Mouse (Mus musculus) MEL (cell line): ENCODE data around the gene Gimap9.

ENCODE experiments used
- CTCF ChIP-seq, 3 experiments: IDR thresholded peaks in 2 of 3; conservative IDR thresholded peaks in 1 of 3; 2 replicates each; pipeline ENCODE4 v1.5.1; 2011 to 2012; ENCODE audit warnings: low read length in 3 of 3, low read depth in 2 of 3, mild to moderate bottlenecking in 2 of 3, improper control_type of control experiment in 1 of 3, inconsistent platforms in 1 of 3, mixed read lengths in 1 of 3, moderate library complexity in 1 of 3; ENCODE audit not compliant: control insufficient read depth in 1 of 3, insufficient read depth in 1 of 3, poor library complexity in 1 of 3, severe bottlenecking in 1 of 3
- MAX ChIP-seq: IDR thresholded peaks from 2 replicates; pipeline ENCODE4 v1.6.1; 2011; ENCODE audit warnings: low read length, improper control_type of control experiment
- USF2 ChIP-seq, 2 experiments: IDR thresholded peaks; 2 replicates each; pipeline ENCODE4 v1.6.1; 2011 to 2012; ENCODE audit warnings: improper control_type of control experiment in 2 of 2, low read length in 2 of 2, borderline replicate concordance in 1 of 2, inconsistent platforms in 1 of 2, low read depth in 1 of 2, mild to moderate bottlenecking in 1 of 2; ENCODE audit not compliant: insufficient read depth in 1 of 2

GRCm38 (mm10) chr6:48692962-48693361 lies 17.0 kb downstream of the Gimap9 start:
- TF ChIP-seq CTCF (IDR thresholded peaks at IDR 0.05 in 2 of 3, conservative IDR thresholded peaks at IDR 0.05 in 1 of 3; ENCODE audit: control insufficient read depth in 1 of 3, insufficient read depth in 1 of 3, low read depth in 2 of 3, low read length in 3 of 3, poor library complexity in 1 of 3, severe bottlenecking in 1 of 3) = no peak
- no peak for TF ChIP-seq MAX
- no peak for TF ChIP-seq USF2 (IDR thresholded peaks at IDR 0.05; ENCODE audit: borderline replicate concordance in 1 of 2, insufficient read depth in 1 of 2, low read depth in 1 of 2, low read length in 2 of 2)
